Mouse (Mus musculus) gonadal fat pad, adult 2 months (tissue): Measurements from ENCODE around the gene Sigirr. TPM values are rescaled to one million over a fixed set of nuclear protein-coding genes. Genes with fewer than 3 reads are reported as not detected.

Experiments used
- DNase-seq: peaks from one replicate; pipeline ENCODE4 v3.0.0-alpha.2; 2012; ENCODE audit warnings: low read depth
- polyA plus RNA-seq: library from polyadenylated mRNA; depleted of rRNA; stranded (reverse); fragments of >200 nt; gene quantifications from 2 replicates; pipeline ENCODE4 v1.2.3, GENCODE M21; 2012

Sigirr gene
- polyA plus RNA-seq, 1 experiment: 23.1 TPM

DNA sequence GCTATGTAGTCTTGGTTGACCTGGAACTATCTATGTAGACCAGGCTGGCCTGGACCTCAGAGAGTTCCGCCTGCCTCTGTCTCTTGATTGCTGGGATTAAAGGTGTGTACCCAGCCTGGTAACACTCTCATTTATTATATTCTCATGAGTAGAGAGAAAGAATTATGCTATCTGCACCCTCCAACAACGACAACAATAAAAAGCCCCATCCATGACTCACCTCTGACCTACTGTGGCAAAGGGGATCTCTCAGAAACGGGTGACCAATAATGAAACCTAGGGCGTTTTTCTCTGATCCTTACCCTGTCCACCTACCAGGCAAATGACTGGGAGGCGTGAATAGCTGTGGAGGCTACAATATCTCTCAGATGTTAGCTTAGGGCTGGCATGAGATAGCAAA, 3.2 kb downstream of the Sigirr start:
- no peak for DNase-seq

DNA sequence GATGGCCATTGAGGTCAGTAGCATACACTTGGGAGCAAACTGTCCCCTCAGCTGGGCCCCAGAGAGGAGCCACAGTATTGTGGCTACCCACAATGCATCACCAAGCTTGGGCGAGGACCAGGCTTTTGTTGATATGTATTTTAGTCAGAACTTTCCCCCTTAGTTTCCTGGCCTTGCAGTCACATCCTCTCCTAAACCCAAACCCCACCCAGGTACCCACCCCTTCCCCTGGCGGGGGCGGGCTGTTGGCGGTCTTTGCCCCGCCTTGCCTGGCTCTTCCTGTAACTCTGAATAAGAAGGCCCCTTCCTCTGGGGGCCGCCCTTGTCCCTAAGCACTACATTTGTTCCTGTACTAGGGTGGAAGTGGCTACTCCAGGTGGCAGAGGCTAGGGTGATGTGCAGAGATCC, 3.7 kb downstream of the Sigirr start:
- no peak for DNase-seq

DNA sequence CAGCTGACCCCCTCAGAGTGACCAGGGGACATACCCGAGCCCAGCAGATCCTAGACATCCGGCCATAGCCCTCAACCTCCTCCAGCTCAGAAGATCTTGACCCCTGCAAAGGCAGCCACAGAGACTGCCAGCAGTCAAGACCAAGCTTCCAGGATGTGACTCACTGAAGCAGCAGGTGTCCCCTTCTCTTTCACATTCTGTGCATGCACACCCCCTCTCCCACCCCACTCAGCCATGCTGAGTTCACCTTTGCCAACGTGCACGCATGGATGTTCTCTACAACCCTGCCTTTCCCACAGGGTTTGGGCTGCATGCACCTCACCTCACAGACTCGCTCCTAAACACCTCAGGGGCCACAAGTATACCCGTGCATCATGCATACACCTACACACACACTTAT, 4.4 kb downstream of the Sigirr start:
- DNase-seq: no peak

DNA sequence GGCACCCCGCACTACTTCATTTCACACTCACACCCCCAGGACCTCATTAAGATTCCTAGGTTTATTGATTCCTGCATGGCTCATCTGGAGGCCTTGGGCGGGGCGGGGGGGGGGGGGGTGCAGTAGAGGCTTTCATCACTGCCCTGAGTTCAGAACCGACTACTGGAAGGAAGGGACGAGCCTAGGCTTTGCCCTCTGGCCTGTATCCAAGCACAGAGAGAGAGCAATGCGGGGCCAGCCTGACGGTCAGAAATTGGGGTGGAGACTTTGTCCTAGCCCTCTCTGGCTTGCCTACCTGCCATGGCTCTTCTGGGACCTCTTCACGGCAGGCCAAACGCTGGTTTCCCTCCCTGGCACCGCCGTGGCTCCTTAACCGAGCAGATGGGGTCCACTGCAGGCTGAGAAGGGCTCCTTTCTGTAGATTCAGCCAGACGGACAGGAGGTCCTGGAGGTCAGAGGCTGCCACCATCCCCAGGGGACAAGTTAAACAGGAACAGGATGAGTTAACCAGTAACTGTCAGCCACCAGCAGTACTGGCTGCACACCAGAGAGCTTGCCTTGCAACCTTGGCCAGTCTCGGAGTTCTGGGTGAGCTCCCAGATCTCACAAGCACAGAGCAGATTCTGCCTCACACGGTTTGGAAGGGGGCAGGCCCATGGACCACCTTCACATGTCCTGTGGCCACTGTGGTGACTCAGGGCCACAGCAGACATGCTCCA, 5.7 kb downstream of the Sigirr start:
- no peak for DNase-seq

DNA sequence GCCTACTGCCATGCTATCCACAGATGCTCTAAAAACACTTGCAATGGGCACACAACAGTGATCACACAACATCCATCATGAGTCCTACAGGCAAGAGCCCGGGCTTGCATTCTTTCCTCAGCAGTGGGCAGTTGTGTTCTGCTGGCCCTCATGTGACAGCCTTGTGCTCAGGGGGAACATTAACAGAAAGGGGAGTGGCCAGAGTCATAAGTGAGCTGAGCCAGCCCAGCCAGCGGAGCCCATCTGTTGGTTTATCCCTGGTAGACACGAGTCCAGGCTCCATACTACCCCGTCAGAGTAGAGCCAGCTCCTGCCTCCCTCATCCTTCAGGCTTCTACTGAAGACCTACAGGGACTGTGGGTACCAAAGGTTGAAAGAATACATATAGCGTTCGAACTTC, 6.4 kb downstream of the Sigirr start:
- no peak for DNase-seq

DNA sequence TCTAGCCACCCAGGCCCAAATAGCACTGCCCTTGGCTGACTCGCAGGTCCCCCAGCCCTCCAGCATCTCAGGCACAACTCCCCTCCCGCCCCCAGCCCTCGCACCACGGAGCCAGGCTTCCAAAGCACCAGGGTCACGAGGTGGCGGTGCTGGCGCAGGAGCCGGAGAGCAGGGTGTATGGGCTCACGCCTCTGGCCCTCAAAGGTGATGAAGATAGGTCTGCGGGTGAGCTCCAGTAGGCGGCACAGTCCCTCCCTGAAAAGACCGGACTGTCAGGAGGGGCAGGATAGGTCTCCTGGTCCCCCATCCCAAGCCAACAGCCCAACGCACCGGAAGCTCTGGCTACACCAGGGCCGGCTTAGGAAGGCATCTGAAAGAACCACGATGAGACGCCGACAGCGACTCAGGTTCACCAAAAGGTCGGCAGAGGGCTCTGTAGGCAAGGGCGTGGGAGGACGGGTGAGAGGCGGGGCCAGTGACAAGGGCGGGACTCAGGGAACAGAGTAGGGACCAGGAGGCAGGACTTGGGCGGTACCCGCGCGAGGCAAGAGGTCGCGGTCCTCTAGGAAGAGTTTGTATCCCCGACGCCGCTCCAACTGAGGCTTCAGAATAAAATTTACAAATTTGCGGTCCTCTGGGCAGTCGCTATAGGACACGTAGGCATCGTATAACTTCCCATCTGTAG, 8.2 kb downstream of the Sigirr start:
- DNase-seq: no peak

DNA sequence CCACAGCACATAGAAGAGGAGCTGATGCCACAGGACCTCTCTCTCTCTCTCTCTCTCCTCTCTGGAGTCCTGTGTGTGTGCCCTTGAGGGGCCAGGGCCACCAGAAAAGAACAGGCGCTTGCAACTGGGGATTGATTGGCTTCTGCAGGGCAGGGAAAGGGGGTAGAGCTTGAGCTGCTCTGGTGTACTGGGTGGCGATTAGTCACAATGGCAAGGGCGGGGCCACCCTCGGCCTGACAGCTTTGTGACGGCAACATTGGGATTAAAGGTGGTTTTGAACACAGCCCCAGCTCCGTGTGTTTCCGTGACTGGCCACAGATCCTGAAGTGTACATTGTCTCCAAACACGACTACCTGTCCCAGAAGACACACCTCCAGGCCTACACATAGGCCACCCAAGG, 10.1 kb downstream of the Sigirr start:
- no peak for DNase-seq

DNA sequence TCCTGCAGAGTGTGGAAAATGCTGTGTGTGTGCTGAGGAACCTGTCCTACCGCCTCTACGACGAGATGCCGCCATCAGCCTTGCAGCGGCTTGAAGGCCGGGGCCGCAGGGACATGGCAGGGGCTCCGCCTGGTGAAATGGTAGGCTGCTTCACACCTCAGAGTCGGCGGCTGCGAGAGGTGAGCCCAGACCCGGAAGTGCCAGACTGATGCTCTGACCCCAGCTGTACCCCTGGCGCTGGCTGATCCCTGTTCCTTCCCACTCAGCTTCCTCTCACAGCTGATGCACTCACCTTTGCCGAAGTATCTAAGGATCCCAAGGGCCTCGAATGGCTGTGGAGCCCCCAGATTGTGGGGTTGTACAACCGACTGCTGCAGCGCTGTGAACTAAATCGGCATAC, 11.9 kb downstream of the Sigirr start:
- DNase-seq: no peak

DNA sequence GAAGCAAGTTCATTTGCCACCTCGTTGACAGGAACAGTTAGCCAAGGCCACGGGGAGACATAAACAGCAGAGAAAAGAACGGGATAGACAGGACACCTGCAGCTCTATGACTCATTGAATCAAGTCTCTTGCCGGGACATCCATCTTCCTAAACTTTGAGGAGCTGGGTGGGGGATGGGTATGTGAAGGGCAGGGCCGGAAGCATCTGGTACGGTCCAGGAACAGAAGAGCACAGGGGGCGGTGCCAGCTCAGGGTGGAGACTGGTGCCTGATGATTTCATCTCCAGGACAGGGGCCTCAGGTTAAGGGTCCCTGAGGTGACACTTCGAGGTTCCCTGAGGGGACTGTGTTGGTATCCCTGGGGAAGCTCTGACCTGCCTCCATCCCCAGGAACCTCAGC, 12.5 kb downstream of the Sigirr start:
- DNase-seq: no peak

DNA sequence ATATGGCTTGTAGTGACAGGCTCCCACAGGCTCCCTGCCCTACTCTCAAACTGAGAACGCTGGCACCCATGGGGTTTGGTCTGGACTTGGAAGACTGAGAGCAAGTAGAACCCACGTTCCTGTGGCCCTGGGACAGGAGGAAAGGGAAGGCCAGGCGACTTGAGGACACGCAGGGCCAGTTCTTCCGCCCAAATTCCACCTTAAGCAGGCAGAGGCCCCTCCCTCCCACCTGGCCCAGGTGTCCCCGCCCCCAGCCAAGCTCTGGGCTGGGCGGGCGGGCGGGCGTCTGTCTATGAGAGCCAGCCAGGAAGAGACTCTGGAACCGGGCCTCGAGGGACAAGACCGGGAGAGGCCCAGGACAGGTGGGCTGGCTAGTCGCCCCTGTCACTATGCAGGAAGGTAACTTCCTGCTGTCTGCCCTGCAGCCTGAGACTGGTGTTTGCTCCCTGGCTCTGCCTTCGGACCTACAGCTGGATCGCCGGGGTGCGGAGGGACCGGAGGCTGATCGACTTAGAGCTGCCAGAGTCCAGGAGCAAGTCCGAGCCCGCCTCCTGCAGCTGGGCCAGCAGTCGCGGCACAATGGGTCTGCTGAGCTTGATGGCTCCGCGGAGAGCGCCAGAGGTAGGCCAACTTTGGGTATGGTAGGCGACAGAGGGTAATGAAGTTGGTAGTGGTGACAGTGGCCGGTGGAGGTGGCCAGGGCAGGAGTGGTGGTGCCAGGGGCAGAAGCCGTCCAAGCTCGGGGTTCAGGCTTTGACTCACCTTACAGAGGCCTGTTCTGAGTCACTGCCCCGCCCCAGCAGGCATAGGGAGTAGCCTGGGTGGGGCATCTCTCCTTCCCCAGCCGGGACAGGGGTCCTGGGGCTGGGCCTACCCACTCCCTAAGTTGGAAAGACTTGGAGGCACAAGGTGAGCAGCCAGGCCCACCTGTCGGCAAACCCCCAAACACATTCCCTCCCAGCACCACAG, 20.6 kb downstream of the Sigirr start:
- DNase-seq: peak; percentile 61

DNA sequence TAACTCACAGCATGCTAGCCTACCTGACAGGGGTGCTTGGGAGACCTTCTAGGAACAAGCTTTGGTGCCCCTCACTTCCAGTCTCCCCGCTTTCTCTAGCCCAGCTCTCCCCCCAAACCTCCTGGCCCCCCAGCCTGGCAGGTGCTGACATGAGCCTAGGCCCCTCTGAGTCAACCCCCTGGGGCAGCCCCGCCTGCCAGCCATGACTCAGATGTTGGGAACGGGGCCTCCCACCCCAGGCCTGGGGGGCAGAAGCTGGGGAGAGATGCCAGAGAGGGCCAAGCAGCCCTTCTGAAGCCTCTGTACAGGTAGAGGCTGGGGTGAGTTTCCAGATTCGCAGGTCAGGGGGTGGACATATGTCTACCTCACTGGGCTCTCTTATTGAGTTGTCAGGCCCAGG, 21.5 kb downstream of the Sigirr start:
- DNase-seq: no peak

DNA sequence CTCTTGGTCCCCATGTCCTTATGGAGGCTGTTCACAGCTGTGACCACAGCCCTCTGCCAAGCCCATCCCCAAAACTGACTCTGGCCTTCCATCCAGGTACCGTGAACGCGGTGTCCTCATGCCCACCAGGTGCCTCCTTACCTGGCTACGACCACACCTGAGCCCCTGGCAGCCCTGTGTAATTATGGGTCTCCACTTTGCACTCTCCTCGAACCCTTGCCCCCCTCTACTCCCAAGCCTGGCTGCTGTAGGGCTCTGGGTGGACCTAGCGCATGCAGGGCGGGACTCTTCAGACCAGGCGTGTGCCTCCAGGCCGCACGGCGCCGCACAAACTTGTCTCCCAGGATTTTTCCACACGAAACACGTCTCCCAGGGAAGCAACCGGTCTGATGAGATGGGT, 22.5 kb downstream of the Sigirr start, which contains the start of gene Pkp3:
Gene Pkp3 (plus strand): TSS at position 378 of the 400 bp plus-strand sequence.
- no peak for DNase-seq

DNA sequence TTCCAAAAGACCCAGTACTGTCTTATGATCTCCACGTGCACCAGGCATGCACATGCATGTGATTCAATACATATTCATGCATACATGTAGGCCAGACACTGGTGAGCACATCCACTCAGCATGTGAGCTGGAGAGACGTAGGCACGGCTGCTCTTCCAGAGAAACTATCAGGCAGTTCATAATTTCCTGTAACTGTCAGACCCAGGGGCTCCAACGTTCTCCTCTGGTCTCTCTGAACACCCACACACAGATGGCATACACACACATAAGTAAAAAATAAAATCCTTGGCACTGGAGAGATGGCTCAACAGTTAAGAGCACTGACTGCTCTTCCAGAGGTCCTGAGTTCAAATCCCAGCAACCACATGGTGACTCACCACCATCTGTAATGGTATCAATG, 26.6 kb downstream of the Sigirr start:
- no peak for DNase-seq

DNA sequence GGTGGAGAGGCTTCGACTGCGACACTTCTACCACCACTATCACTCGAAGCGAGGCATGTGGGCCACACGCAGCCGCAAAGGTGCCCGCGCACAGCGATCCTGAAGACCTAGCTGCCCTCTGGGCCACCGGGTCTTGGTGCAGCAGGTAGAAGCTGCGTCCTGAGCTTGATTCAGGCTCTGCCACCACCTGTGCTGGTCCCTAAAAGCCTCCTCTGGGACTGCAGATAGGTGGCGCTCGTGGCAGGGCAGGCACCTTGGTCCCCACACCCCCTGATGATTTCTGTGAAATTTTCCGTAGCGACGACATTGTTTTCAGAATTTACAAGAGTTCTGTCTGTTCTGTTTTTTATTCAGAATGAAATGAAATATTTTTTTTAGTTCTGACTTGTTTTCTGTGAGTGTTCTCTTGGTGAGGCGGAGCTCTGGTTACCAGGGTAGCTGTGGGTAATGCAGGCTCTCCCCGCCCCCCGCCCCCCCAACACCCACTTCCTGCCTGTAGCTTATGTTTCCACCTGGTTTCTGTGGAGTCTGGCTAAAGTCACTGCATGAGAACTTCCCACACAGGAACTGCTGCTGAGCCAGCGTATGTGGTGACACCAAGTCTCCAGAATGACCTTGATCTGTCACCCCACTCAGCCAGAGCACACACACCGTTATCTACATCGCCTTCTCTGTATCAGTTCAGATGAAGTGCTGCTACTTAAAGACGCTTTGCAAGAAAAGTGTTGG, 28.2 kb downstream of the Sigirr start:
- no peak for DNase-seq

DNA sequence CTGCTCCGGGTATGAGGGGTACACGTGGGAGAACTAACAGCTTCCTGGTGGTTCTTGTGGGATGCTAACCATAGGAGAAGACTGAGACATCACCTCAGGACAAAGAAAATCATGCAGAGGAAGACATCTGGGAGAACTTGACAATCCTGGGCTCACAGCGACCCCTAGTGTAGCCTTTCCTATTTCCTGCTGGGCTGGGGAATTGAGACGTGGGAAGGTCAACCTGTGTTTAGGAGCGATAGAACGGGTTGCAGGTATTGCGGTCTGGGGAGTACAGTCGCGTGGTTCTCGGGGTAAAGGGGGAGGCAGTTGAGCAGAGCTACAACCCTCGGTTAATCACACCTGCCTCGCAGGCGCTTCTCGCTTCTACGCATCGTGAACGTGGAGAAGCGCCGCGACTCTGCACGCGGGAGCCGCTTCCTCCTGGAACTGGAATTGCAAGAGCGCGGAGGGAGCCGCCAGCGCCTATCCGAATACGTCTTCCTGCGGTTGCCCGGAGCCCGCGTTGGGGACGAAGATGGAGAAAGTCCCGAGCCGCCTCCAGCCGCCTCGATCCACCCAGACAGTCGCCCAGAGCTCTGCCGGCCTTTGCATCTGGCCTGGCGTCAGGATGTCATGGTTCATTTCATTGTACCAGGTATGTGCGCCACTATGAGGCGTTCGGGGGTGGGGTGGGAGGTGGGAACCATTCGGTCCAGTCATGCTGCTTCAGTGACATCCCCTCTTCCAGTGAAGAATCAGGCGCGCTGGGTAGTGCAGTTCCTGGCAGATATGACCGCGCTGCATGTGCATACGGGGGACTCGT, 30.1 kb downstream of the Sigirr start:
- no peak for DNase-seq

DNA sequence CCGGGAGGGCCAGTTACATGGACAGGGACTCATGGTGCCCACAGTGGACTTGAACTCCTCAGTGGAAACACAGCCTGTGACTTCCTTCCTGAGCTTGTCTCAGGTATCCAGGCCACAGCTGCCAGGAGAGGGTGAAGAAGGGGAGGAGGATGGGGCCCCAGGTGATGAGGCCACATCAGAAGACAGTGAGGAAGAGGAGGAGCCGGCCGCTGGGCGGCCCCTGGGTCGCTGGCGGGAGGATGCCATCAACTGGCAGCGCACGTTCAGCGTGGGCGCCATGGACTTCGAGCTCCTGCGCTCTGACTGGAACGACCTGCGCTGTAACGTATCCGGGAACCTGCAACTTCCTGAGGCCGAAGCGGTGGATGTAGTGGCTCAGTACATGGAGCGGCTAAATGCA, 32.0 kb downstream of the Sigirr start:
- DNase-seq: no peak

DNA sequence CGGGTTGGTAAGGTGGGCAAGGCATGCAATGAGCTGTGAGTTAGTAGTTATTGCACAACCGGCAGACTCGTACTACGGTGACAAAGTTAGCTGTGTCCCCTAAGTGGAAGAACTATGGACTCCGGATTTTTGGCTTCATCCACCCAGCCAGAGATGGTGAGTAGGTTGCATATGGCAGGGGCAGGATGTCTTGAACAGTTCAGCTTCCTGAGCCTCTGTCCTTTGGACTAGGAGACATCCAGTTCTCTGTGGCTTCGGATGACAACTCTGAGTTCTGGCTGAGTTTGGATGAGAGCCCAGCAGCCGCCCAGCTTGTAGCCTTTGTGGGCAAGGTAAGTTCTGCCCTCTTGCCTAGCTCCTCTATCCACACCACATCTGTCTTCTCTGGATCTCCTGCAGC, 35.8 kb downstream of the Sigirr start:
- DNase-seq: no peak

DNA sequence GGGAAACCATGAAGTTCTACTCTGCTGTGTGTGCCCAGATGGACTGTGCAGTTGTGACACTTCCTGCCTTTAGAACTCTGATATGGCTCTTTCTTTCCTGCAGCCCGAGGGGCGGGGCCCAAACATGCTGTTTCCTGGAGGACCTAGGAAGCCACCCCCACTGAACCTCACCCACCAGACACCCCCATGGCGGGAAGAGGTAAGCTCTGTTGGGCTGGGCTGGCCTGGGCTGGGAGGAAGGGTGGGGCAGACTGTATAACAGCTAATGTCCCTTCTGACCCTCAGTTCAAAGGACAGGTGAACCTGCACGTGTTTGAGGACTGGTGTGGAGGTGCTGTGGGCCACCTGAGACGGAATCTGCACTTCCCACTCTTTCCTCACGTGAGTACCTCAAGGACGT, 36.2 kb downstream of the Sigirr start:
- DNase-seq: no peak

DNA sequence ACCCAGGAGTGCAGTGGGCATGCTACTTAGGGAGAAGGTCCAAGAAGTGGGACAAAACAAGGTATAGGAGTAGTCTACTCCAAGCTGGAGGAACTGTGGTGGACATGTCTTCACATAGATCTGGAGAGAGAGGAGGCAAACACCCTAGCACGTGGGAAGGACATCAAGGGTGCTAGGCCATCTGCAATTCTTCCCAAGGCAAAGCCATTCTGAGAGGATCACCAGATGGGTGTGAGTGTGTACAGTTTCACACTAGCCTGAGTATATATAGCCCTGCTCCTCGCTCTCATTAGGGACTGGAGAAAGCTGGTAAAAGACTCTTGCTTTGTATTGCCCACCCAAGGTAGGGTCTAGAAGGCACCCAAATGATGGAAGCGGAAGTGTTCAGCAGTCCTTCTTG, 37.0 kb downstream of the Sigirr start:
- no peak for DNase-seq

DNA sequence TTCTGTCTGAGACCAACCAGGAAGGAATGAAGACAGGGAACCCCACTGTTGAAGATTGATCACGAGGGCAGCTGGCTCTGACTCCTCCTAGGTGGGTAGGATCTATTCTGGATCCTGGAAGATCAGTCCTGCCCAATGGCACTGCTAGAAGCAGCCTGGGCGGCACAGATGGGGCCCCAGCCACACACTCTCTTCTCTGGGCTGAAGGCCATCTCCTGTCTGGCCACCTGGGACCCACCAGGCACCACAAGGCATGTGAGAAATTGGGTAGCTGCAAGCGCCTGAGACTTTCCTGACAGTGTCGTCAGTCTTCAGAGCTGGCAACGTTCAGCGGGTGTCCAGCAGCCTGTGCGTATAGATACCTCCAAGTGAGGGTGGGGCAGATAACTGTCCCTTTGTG, 37.8 kb downstream of the Sigirr start:
- DNase-seq: no peak

DNA sequence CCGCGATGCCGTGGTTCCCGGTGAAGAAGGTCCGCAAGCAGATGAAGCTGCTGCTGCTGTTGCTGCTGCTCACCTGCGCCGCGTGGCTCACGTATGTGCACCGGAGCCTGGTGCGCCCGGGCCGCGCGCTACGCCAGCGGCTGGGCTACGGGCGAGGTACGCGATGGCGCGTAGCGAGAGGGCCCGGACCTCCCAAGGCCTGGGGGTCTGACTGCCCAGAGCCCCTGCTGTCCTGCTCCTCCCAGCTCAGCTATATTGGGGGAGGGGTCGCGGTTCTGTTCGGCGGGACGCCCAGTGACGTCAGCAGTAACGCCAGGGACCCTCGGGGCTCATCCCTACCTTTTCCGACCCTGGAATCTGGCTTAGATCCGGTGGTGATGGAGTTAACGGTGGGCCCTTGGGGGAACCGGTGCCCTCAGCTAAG, 39.1 kb downstream of the Sigirr start:
- no peak for DNase-seq
